Mouse (Mus musculus): ENCODE data around the gene Snrpg.
"Not testable (repeated sequence)": the region's sequence is repeated elsewhere in the genome, so short reads cannot be mapped to it uniquely, and the experiment has no call there.

Snrpg gene

GRCm38 (mm10) chr6:86368479-86368878 lies 2.6 kb upstream of the Snrpg start:
- DNase-seq (ENCODE audit: low spot score) = no peak

GRCm38 (mm10) chr6:86370093-86370713 lies 901 bp upstream of the Snrpg start:
- DNase-seq (ENCODE audit: low spot score) = no peak

- DNase-seq (ENCODE audit: low spot score) = peak; percentile 95
Observed at GRCm38 (mm10) chr6:86371340-86371911, 322 bp downstream of the Snrpg start.

- no peak for DNase-seq (ENCODE audit: low spot score)
Observed at GRCm38 (mm10) chr6:86371950-86372516, 929 bp downstream of the Snrpg start.

GRCm38 (mm10) chr6:86373556-86373955 lies 2.5 kb downstream of the Snrpg start:
- DNase-seq (ENCODE audit: low spot score) = no peak

- DNase-seq (ENCODE audit: low spot score) = no peak
Observed at GRCm38 (mm10) chr6:86378341-86378740, 7.2 kb downstream of the Snrpg start.

- not testable (repeated sequence) for DNase-seq (ENCODE audit: low spot score)
Observed at GRCm38 (mm10) chr6:86380112-86380511, 9.0 kb downstream of the Snrpg start.

- DNase-seq (ENCODE audit: low spot score) = no peak
Observed at GRCm38 (mm10) chr6:86382551-86382950, 11.4 kb downstream of the Snrpg start.

- DNase-seq (ENCODE audit: low spot score) = no peak
Observed at GRCm38 (mm10) chr6:86383370-86383769, 12.3 kb downstream of the Snrpg start.

GRCm38 (mm10) chr6:86384692-86385091 lies 13.6 kb downstream of the Snrpg start:
- no peak for DNase-seq (ENCODE audit: low spot score)

- no peak for DNase-seq (ENCODE audit: low spot score)
Observed at GRCm38 (mm10) chr6:86385362-86386104, 14.4 kb downstream of the Snrpg start.

- no peak for DNase-seq (ENCODE audit: low spot score)
Observed at GRCm38 (mm10) chr6:86387313-86387712, 16.2 kb downstream of the Snrpg start.

- no peak for DNase-seq (ENCODE audit: low spot score)
Observed at GRCm38 (mm10) chr6:86388461-86388860, 17.4 kb downstream of the Snrpg start.

- DNase-seq (ENCODE audit: low spot score) = peak; percentile 7
Observed at GRCm38 (mm10) chr6:86391326-86391725, 20.2 kb downstream of the Snrpg start.

GRCm38 (mm10) chr6:86393187-86393586 lies 22.1 kb downstream of the Snrpg start:
- no peak for DNase-seq (ENCODE audit: low spot score)

GRCm38 (mm10) chr6:86394078-86394720 lies 23.1 kb downstream of the Snrpg start:
- peak; percentile 10 for DNase-seq (ENCODE audit: low spot score)

GRCm38 (mm10) chr6:86395021-86395420 lies 23.9 kb downstream of the Snrpg start:
- DNase-seq (ENCODE audit: low spot score) = peak; percentile 33

- no peak for DNase-seq (ENCODE audit: low spot score)
Observed at GRCm38 (mm10) chr6:86395969-86396368, 24.9 kb downstream of the Snrpg start.

- peak; percentile 90 for DNase-seq (ENCODE audit: low spot score)
Observed at GRCm38 (mm10) chr6:86396581-86397256, 25.6 kb downstream of the Snrpg start, which contains the start of gene Pcyox1. TSS of gene Pcyox1 (minus strand) at chr6:86397154.

- no peak for DNase-seq (ENCODE audit: low spot score)
Observed at GRCm38 (mm10) chr6:86397257-86397980, 26.3 kb downstream of the Snrpg start.

- DNase-seq (ENCODE audit: low spot score) = no peak
Observed at GRCm38 (mm10) chr6:86398986-86399385, 27.9 kb downstream of the Snrpg start.
